Mouse (Mus musculus) midbrain, postnatal 0 days (tissue): ENCODE measurements around the gene Cd200r2. TPM values are rescaled to one million over a fixed set of nuclear protein-coding genes. Genes with fewer than 3 reads are reported as not detected.

Experiments
- ATAC-seq: fragments of 200-750 bp; cut with Nextera tagmentation; 2 replicates; pipeline ENCODE4 v1.8.0; 2017; ENCODE audit warnings: moderate number of reproducible peaks, mild to moderate bottlenecking, moderate TSS enrichment, moderate library complexity; ENCODE audit not compliant: low FRiP score
- DNase-seq: peaks from one replicate; pipeline ENCODE4 v3.0.0-alpha.2; 2015; ENCODE audit warnings: low spot score
- H3K27ac ChIP-seq: fragments of 300-500 bp; sonication (generic); 2 replicates; pipeline ENCODE4 v1.5.1; 2014; ENCODE audit warnings: low read depth, mild to moderate bottlenecking, low read length, mixed read lengths
- H3K27me3 ChIP-seq: fragments of 300-500 bp; sonication (generic); 2 replicates; pipeline ENCODE4 v1.6.1; 2014; ENCODE audit warnings: low read length, control low read depth, mixed read lengths; ENCODE audit not compliant: insufficient read depth
- H3K36me3 ChIP-seq: fragments of 300-500 bp; sonication (generic); 2 replicates; pipeline ENCODE4 v1.6.1; 2014; ENCODE audit warnings: low read length, control low read depth, mixed read lengths; ENCODE audit not compliant: insufficient read depth
- H3K4me1 ChIP-seq: fragments of 300-500 bp; sonication (generic); 2 replicates; pipeline ENCODE4 v1.6.1; 2014; ENCODE audit warnings: mild to moderate bottlenecking, control low read depth, antibody characterized with exemption, low read length, mixed read lengths; ENCODE audit not compliant: insufficient read depth
- H3K4me2 ChIP-seq: fragments of 300-500 bp; sonication (generic); 2 replicates; pipeline ENCODE4 v1.6.1; 2014; ENCODE audit warnings: low read depth, mild to moderate bottlenecking, low read length, mixed read lengths; ENCODE audit not compliant: poor library complexity, severe bottlenecking
- H3K4me3 ChIP-seq: fragments of 300-500 bp; sonication (generic); 2 replicates; pipeline ENCODE4 v1.5.1; 2014; ENCODE audit warnings: low read depth, mild to moderate bottlenecking, low read length, moderate library complexity
- H3K9ac ChIP-seq: fragments of 300-500 bp; sonication (generic); replicated peaks from 2 replicates; pipeline ENCODE4 v1.6.1; 2014; ENCODE audit warnings: mild to moderate bottlenecking, low read length, moderate library complexity, mixed read lengths; ENCODE audit not compliant: poor library complexity, severe bottlenecking
- H3K9me3 ChIP-seq: fragments of 300-500 bp; sonication (generic); 2 replicates; pipeline ENCODE4 v1.6.1; 2016; ENCODE audit warnings: low read length, control low read depth
- CTCF ChIP-seq: IDR thresholded peaks from 2 replicates; pipeline ENCODE4 v1.5.1; 2016; ENCODE audit warnings: antibody characterized with exemption, mild to moderate bottlenecking
- WGBS: fragments of 180-500 bp; shearing (Covaris S2); extraction: QIAGEN DNeasy Blood & Tissue Kit; methylation state at CpG from one replicate; pipeline ENCODE4 v1.1.7; 2014; 5-methylcytosine and 5-hydroxymethylcytosine counted together
- polyA plus RNA-seq: library from polyadenylated mRNA; unstranded; fragments of >200 nt; fragmentation: Nextera tagmentation; extraction: Ambion mirVana; gene quantifications from 2 replicates; pipeline ENCODE4 v1.2.1, GENCODE M21; 2015
- total RNA-seq: library from RNA; depleted of rRNA; stranded (reverse); fragments of >200 nt; gene quantifications from 2 replicates; pipeline ENCODE4 v1.2.3, GENCODE M21; 2014; rRNA removed

Cd200r2 gene
- total and polyA plus RNA-seq, 2 experiments from 2014 or later, result 0.22 TPM; not detected in 1

GRCm38 (mm10) chr16:44962296-44962695, 95.4 kb downstream of the Cd200r2 start:
- H3K27ac ChIP-seq, result no peak overlapping the region
- H3K4me1 ChIP-seq, result no peaks in the 10 kb centered on the region
- no peak overlapping the region for H3K4me2 ChIP-seq
- ATAC-seq (no peak), DNase-seq (no peak)
- no peak overlapping the region for H3K9ac ChIP-seq
- no peak for TF ChIP-seq CTCF
- H3K27me3 ChIP-seq, result no peaks in the 10 kb centered on the region
- H3K4me3 ChIP-seq, result no peak overlapping the region
- WGBS, result 80% methylated on average over 2 of the region's 2 CpGs
- H3K9me3 ChIP-seq, result no peaks in the 10 kb centered on the region
- no peaks in the 10 kb centered on the region for H3K36me3 ChIP-seq

GRCm38 (mm10) chr16:44962777-44963176, 95.9 kb downstream of the Cd200r2 start:
- no peak for TF ChIP-seq CTCF
- peak; percentile 1 for DNase-seq
- no peak overlapping the region for H3K9ac ChIP-seq
- no peak overlapping the region for H3K27ac ChIP-seq
- no peaks in the 10 kb centered on the region for H3K27me3 ChIP-seq
- H3K4me3 ChIP-seq, result no peak overlapping the region
- no peaks in the 10 kb centered on the region for H3K9me3 ChIP-seq
- H3K36me3 ChIP-seq, result no peaks in the 10 kb centered on the region
- 81% methylated on average over 2 of the region's 2 CpGs for WGBS
- H3K4me1 ChIP-seq, result no peaks in the 10 kb centered on the region
- H3K4me2 ChIP-seq, result no peak overlapping the region
- no peak for ATAC-seq

GRCm38 (mm10) chr16:44964526-44965374, 97.9 kb downstream of the Cd200r2 start:
- H3K36me3 ChIP-seq, result no peaks in the 10 kb centered on the region
- H3K27me3 ChIP-seq, result no peaks in the 10 kb centered on the region
- H3K9ac ChIP-seq, result no peak overlapping the region
- H3K27ac ChIP-seq, result no peak overlapping the region
- ATAC-seq (no peak), DNase-seq (no peak)
- WGBS, result 91% methylated on average over 6 of the region's 6 CpGs
- no peaks in the 10 kb centered on the region for H3K9me3 ChIP-seq
- H3K4me2 ChIP-seq, result no peak overlapping the region
- no peaks in the 10 kb centered on the region for H3K4me1 ChIP-seq
- no peak overlapping the region for H3K4me3 ChIP-seq
- no peak for TF ChIP-seq CTCF

GRCm38 (mm10) chr16:44965428-44965827, 98.5 kb downstream of the Cd200r2 start:
- ATAC-seq (no peak), DNase-seq (no peak)
- Histone ChIP-seq H3K36me3 (no peaks in the 10 kb centered on the region), H3K27me3 (no peaks in the 10 kb centered on the region), H3K4me1 (no peaks in the 10 kb centered on the region), H3K27ac (no peak overlapping the region), H3K4me3 (no peak overlapping the region), H3K4me2 (no peak overlapping the region), H3K9me3 (no peaks in the 10 kb centered on the region), H3K9ac (no peak overlapping the region)
- WGBS, result 95% methylated on average over 8 of the region's 8 CpGs
- TF ChIP-seq CTCF, result no peak

Other genes starting within 250 kb of the Cd200r2 start
- 3.5 and 5.9 TPM in 2 replicates for gene Nepro, start 142.8 kb upstream of the Cd200r2 start, total RNA-seq
- gene Nepro, start 142.8 kb upstream of the Cd200r2 start, polyA plus RNA-seq, result 2.4 and 2.9 TPM in 2 replicates
- 42.5 and 46.7 TPM in 2 replicates for gene Gtpbp8, start 120.7 kb upstream of the Cd200r2 start, total RNA-seq
- gene Gtpbp8, start 120.7 kb upstream of the Cd200r2 start, polyA plus RNA-seq, result 36.6 and 38.8 TPM in 2 replicates
- 1.6 TPM in 1 of 2 replicates, not detected in the other for gene Cd200r1, start 101.4 kb upstream of the Cd200r2 start, total RNA-seq
- 0.20 and 0.52 TPM in 2 replicates for gene Cd200r1, start 101.4 kb upstream of the Cd200r2 start, polyA plus RNA-seq
- gene Cd200r4, start 55.4 kb upstream of the Cd200r2 start, total RNA-seq, result not detected in 2 replicates
- gene Cd200r4, start 55.4 kb upstream of the Cd200r2 start, polyA plus RNA-seq, result 0.09 TPM in 2 replicates
- not detected in 2 replicates for gene Cd200r3, start 76.6 kb downstream of the Cd200r2 start, total RNA-seq
- not detected in 2 replicates for gene Cd200r3, start 76.6 kb downstream of the Cd200r2 start, polyA plus RNA-seq
- 5.5 and 6.3 TPM in 2 replicates for gene Ccdc80, start 226.3 kb downstream of the Cd200r2 start, total RNA-seq
- gene Ccdc80, start 226.3 kb downstream of the Cd200r2 start, polyA plus RNA-seq, result 9.2 and 9.5 TPM in 2 replicates